Mouse (Mus musculus) MEL (cell line): ENCODE measurements around the gene Lamtor1.

Source experiments
- CTCF ChIP-seq, 3 experiments: IDR thresholded peaks in 2 of 3; conservative IDR thresholded peaks in 1 of 3; 2 replicates each; pipeline ENCODE4 v1.5.1; 2011 to 2012; ENCODE audit warnings: low read length in 3 of 3, low read depth in 2 of 3, mild to moderate bottlenecking in 2 of 3, improper control_type of control experiment in 1 of 3, inconsistent platforms in 1 of 3, mixed read lengths in 1 of 3, moderate library complexity in 1 of 3; ENCODE audit not compliant: control insufficient read depth in 1 of 3, insufficient read depth in 1 of 3, poor library complexity in 1 of 3, severe bottlenecking in 1 of 3
- TCF12 ChIP-seq: IDR thresholded peaks from 2 replicates; pipeline ENCODE4 v1.6.1; 2014; ENCODE audit warnings: low read depth, mild to moderate bottlenecking, inconsistent platforms, low read length, improper control_type of control experiment, moderate library complexity
- UBTF ChIP-seq: IDR thresholded peaks from 2 replicates; pipeline ENCODE4 v1.6.1; 2012; ENCODE audit warnings: low read depth, mild to moderate bottlenecking, inconsistent platforms, low read length, improper control_type of control experiment, moderate library complexity, borderline replicate concordance; ENCODE audit not compliant: insufficient read depth

- no peak for TF ChIP-seq TCF12
- TF ChIP-seq UBTF = no peak
- no peak for TF ChIP-seq CTCF (IDR thresholded peaks at IDR 0.05 in 2 of 3, conservative IDR thresholded peaks at IDR 0.05 in 1 of 3; ENCODE audit: control insufficient read depth in 1 of 3, insufficient read depth in 1 of 3, low read depth in 2 of 3, low read length in 3 of 3, poor library complexity in 1 of 3, severe bottlenecking in 1 of 3)
These were observed 57.1 kb downstream of the Lamtor1 start for GRCm38 (mm10) chr7:101962829-101963228.
